Mouse (Mus musculus) thymus, postnatal 10 days (tissue): Measurements from ENCODE around the gene Ank3.
"Not testable (repeated sequence)": the region's sequence is repeated elsewhere in the genome, so short reads cannot be mapped to it uniquely, and the experiment has no call there.

Experiments
- DNase-seq, 2 experiments: peaks; one replicate each; pipeline ENCODE4 v3.0.0; 2021; ENCODE audit warnings: low spot score in 2 of 2

Ank3 gene

DNA sequence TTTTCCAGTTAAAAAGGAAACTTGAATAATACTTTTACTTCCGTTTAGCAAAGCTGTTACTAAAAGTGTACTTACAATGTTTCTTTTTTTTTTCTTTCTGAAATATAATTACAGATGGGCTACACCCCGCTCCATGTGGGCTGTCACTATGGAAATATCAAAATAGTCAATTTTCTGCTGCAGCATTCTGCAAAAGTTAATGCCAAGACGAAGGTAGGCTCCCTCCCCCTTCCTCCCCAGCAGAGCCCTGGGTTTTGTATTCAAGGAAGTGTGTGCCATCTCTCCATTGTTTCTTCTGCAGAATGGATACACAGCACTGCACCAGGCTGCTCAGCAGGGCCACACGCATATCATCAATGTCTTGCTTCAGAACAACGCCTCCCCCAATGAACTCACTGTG, 499.4 kb downstream of the Ank3 start:
- no peak for DNase-seq

DNA sequence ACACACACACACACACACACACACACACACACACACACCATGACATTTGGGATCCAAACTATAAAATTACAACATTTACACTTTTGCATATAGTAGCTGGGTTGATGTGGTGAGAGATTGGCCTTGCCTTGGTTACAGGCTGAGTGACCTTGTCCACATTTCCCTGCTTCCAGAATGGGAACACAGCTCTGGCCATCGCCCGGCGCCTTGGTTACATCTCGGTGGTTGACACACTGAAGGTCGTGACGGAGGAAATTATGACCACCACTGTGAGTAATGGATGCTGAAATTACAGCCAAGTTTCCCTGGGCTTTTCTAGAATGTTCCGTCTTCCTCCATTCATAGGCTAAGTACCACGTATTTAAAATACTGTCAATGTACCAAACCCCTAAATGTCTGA, 500.2 kb downstream of the Ank3 start:
- no peak for DNase-seq

DNA sequence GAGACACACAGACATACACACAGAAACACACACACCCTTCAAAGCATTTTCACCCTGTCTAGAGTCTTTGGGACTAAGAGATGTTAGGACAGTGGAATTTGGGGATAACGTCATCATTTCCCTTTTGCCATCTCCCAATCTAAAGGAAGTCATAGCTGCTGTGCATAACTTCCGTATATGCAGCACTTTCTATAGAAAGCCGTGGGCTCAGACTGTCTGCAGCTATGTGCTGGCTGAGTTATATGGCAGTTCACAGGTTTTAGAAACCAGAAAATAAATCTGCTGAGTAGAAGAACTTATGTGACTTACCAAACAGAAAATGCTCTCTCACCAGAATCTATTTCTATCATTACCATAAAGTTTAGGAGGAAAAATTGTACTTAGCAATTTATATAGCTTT, 501.2 kb downstream of the Ank3 start:
- no peak for DNase-seq

DNA sequence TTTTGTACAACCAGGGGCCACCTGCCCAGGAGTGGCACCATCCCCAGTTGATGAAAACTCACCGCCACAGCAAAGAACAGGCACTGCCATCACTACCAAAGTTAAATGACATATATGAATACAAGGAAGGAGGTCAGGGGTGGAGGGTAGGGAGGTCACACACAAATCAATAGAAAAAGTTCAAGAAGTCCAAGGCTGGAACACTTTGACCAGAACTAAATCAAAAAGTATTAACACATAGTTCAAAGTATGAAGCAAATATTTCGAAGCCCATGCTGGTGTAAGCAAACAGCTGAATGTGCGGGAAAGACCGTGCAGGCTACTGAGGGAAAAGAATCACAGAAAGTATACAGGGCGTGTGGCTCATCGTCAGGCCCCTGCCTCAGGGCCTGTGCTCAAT, 503.5 kb downstream of the Ank3 start:
- no peak for DNase-seq

DNA sequence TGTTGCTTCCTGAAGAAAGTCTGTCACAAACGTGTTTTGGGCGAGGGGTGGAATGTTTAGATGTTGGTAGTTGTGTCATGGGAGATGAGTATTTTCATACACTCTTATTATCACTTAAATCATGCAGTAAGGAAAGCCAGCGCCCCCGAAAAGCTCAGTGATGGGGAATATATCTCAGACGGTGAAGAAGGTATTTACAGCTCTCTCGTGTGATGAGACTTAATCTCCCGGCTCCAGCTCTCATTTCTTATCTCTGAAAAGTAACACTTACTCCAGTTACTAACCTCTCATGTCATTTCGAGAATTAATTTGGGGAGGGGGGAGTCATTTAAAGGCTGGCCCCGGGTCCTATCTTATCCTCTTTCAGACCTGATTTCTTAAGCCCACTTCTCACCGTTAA, 505.7 kb downstream of the Ank3 start:
- no peak for DNase-seq

DNA sequence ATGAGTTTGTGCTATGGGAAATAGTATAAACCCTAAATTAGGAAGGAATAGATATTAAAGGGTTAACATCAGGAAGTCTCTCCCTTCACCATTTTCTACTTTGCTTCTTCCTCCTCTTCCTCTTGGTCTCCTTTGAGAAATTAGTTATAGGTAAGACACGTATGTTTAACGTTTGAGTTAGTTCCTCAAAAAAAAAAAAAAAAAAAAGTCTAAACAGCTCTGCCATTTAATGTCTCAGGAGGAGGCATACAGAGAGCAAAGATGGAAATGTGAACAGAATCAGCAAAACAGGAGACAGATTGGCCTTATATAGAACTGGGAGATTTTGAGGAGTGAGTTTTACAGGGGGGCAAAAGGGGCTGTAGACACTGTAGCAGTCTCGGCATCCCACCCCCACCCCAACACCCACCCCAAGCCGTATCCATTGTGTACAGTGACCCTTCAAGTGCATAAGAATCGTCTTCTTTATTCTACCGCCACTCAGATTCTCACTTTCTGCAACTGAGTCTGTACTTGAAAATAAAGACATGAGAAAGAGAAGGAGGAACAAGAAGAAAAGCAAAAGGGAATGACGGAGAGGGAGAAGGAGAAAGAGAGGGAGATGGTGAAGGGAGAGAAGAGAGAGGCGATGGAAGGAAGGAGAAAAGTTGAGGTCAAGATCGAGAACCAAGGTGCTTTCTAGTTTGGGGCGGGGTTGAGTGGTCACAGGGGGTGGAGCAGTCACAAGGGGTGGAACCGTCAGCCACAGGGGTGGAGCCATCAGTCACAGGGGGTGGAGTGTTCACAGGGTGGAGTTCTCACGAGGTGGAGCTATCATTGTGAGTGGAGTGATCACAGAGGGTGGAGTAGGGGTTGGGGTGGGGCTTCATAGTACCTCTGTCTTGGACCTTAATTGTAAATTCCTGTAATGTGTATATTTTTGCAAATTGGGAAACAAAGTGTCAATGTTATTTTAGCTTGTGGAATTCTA, 509.5 kb downstream of the Ank3 start:
- no peak for DNase-seq

DNA sequence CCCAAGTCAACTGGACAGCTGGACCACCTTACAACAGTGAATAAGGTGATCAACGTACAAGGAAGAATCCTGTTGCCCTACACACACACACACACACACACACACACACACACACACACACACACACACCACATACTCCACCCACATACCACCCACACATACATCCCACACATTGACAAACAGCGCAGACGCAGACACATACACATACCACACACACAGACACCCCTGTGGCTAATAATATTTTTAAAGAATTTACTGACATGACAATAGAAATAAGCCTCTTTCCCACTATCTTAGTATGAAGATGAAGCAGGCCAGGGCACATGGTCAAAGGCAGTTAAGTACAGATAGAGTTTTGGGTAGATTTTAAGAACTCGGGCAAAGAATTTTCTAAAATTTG, 511.3 kb downstream of the Ank3 start:
- DNase-seq, result no peak

DNA sequence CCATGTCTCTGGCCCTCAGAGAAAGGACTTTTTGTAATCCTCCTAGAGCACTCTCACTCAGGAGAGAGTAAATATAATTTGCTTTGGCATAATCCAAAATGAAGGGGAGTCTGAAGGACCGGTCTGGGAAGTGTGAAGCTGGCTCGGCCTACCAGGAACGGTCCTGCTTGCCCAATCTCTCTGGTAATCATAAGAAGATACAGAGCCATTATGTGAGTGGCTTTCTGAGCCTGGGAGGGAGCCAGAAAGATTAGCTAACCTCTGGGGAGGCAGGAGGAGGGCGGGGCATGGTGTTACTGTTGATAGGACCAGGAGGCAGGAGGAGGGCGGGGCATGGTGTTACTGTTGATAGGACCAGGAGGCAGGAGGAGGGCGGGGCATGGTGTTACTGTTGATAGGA, 511.7 kb downstream of the Ank3 start:
- not testable (repeated sequence) for DNase-seq

DNA sequence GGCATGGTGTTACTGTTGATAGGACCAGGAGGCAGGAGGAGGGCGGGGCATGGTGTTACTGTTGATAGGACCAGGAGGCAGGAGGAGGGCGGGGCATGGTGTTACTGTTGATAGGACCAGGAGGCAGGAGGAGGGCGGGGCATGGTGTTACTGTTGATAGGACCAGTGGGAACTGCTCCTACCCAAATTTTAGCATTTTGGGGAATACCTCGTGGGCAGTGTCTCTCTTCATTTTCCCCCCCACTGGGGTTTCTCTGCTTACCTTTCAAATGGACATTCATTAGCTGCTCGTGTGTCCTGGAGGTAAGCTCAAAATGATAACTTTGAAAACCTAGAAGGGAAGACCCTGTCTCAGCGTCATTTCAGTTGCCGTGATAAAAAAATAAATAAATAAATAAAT, 512.2 kb downstream of the Ank3 start:
- DNase-seq, result not testable (repeated sequence)

DNA sequence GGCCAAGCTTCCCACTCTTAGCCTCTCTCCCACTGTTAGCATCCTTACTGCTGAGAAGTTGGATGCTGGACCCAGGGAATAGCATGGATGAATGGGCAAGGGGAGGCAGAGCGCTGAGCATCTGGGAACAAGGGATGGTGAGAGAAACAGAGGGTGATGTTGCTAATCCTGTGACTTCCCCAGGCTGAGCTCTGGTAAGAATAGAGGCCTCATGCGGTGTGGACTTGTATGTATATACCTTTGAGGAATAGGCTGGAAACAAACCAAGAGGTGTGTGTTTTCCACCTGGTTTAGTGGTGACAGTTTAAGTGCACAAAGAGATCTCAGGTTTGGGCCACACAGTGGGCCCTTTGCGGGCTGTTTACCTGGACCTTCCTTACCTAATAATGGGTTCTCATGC, 517.0 kb downstream of the Ank3 start:
- no peak for DNase-seq

DNA sequence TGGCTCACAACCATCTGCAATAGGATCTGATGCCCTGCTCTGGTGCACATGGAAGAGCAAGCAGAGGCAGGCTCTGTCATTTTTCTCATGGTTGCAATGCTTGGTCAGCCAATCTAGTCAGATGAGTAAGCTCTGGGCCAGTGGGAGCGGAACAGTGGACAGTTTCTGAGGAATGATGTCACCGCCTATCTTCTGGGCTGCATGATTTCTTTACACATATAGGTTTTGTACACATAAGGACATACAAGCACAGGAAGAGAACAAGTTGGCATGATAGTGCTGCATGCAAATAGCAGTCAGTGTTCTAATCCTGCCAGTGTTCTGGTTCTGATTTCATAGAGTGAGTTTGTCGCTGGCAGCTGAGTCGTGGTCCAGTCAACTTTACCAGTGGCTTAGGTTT, 517.6 kb downstream of the Ank3 start:
- DNase-seq, result no peak

DNA sequence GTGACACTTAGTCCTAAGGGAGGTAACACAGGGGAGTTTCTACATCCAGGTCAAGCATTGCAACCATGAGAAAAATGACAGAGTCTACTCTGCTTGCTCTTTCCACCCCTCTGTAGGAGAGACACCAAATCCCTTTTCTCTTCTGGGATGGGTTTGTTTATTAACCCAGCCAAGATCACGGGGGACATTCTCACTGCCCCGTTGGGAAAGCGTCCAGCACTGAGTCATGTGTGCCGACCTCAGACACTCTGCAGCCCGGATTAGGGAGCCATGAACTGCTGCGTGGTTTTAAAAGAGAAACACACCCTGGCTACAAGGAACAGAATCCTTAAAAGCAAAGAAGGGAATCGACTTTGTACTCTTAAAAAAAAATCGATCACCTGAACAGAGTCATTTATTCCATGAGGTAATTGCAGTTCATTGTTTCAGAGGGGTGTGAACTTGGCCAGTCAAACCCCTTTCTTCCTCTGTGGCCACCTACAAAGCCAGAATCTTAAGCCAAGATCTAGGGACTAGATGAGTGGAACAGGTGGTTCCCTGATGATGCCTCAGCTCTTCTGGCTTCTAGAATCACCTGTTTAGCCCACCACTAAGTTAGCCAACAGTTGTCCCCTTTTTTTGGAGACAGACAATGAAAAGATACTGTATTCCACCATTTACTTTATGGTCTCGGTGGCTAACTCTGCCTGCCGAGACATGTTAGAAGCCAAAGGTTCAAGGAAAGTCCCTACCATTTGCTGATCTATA, 518.3 kb downstream of the Ank3 start:
- no peak for DNase-seq

DNA sequence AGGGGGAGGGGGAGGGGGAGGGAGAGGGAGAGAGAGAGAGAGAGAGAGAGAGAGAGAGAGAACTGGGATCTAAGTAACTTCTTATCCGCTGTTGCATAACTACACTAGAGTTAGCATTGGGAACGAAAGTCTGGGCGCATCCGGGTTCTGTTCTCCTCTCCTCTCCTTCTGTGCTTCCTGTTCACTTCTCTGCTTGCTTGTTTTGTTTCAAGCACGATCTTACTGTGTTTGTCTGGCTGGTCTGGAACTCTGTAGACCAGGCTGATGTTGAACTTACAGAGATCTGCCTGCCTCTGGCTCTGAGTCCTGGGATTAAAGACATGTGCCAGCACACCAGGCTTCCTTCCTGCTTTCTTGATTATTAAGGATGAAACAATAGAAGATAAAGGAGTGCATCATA, 519.1 kb downstream of the Ank3 start:
- no peak for DNase-seq

DNA sequence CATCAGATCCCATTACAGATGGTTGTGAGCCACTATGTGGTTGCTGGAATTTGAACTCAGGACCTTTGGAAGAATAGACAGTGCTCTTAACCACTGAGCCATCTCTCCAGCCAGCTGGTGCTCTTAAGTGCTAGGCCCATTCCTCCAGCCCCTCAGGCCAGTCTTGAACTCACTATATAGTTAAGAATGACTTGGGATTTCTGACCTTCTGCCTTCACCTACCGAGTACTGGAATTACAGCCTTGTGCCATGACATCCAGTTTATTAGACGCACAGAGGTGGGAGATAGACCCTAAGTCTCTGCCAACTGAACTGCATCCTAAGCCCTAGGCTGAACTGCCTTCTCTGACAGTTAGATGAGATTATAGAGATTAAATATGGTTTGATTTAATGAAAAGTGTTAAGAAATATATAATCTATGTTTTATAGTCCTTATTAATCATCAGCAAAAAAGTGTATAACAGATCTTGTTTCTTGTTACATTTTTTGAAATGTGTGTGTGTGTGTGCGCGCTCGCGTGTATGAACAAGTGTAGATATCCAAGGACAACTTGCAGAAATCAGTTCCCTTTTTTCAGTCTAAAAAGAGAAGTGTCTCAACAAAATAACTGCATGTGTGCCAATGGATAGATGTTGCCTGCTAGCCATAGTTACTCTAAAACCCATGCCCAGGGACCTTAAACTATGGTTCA, 520.0 kb downstream of the Ank3 start:
- no peak for DNase-seq

DNA sequence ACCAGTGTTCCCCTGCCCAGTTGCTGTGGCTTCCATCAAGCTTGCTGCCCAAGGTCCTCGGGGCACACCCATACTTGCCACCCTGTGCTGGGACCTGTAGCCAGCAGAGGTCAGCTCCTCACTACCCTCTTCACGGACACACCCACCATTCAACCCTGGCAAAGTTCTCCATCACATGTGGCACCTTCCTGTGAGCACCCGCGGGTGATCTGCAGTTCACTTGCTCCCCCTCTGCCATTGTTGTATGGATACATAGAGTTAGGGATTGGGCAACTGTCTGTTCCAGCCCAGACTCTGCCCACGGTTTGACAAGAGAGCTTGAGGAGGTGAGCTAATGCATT, 520.5 kb downstream of the Ank3 start:
- no peak for DNase-seq

DNA sequence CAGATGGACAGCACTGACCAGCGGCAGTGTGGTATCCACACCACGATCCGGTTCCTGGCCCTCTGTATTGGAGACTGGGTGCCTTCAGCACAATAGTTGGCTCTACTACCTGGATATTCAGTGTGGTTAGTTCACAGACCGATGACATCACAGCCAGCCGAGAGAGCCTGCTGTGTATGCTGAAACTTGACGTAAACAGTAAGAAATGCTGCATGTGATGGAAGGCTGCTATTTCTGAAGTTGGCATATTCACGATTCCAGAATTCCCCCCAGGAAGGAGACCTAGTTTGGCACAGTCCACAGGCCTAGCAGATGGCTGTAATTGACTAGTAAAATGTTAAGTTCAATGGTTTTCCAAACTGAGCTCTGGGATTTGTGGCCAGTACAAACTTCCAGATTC, 521.2 kb downstream of the Ank3 start:
- no peak for DNase-seq

DNA sequence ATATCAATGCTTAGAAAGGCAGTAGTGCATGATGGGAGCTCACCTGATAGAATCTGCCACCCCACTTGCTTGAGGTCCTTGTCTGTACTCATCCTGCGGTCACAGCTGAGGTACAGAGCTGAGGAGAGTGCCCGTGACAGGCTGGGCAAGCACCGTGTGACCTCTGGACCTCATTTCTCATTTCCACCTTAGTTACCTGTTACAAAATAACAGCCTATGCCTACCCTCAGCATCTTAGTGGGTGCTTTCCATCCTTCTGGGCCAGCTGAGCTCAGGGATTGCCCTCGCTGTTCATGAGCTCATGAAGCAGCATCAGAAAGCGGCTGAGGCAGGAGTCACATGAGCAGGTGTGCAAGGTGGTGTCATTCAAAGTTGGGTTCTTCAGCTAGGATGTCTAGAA, 523.5 kb downstream of the Ank3 start:
- DNase-seq, result no peak

DNA sequence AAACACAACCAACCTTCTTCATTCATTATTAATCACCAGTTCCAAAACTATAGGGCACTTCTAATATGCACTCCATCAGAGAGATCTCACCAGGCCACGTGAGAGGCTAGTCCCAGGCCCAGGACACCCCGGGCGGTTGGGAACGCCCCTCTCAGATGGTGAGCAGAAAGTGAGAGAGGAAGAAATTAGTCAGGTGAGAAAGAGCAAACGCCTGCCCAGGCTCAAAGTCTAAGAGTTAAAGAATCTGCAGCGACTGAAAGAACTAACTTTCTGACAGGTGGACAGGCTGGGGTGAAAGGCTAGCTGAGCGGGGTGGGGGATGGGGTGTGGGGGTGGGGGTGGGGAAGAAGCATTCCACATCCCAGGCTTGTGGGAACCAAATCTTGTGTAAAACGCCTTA, 525.2 kb downstream of the Ank3 start:
- DNase-seq, result no peak

DNA sequence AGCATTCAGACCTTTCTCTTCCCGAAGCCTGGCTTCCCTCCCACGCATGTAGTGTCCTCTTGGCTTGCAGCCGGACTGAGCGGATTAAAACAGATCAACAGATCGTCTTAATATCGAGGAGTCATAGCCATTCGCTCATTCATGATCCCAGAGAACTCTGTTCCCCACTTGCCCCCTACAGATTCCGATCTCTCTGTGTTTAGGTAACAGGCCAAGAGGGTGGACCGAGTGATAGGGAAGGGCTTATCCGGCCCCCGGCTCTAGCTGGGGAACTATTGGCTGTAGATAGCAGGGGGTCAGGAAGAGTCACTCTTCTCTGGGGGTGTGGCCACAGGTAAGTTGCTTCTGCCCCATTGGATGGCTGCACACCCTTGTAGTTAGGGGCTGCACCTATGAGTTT, 525.7 kb downstream of the Ank3 start:
- no peak for DNase-seq

DNA sequence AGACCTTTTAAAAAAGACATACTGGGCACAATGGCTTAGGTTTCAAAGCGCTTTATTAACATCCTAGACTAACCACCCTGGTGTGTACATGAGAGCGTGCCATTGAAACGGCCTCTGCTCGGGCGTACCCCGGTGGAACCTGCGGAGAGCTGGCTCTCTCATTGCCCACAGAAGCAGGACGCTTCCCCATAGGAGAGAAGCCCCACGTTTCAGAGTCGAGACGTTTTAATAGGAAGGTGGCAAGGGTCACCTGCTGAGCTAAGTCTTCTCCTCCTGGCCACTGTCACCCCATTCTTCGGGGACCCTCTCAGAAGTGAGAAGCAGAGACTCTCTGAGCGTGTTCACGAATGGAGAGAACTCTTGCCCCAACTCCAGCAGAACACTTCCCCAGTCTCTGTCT, 526.3 kb downstream of the Ank3 start:
- DNase-seq, result no peak

DNA sequence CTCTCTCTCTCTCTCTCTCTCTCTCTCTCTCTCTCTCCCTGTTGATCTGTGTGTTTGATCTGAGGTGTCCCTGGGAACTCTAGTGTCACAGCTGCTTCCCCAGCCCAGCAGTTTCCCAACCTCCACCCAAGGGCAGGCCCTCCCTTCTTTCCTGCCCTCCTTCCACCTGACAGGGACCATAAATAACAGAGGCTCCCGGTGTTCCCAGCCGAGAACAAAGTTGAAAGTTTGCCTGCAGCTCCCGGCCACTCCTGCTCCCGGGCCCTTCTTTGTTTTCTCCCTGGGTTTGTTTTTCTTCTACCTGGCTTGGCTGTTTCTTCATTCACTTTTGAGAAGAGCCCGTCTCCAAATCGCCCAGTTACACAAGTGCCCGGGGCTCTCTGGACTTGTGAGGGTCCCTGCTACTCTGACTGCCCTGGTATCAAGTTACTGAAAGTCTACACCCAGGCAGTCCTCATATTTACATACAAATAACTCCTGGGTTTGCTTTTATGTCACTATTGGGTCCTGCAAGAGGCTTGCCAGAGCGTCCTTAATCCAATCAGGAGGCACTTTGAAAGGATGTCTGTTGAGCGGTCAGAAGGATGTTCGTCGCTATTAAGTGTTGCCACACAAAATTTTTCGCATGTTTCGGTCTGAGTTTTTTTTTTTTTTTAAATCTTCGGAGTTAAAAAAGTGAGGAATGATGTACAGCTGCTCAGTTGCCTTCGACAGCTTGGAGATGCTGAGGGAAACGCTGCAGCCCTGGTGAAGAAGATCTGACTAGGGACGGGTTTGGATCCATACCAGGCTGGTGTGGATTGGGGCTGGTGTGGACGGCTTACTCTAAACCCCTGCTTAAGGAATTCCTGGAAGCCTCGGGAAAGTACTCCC, 526.9 kb downstream of the Ank3 start:
- no peak for DNase-seq
